Mouse (Mus musculus) cortical plate, adult 2 months (tissue): ENCODE results near the gene Sptb.

Experiments used
- CTCF ChIP-seq: fragments of 200-500 bp; IDR thresholded peaks from 2 replicates; pipeline ENCODE4 v1.5.1; 2011; ENCODE audit warnings: mild to moderate bottlenecking, control low read depth, low read length; ENCODE audit not compliant: insufficient read depth; ENCODE audit errors: extremely low read depth
- POLR2A ChIP-seq: fragments of 200-500 bp; IDR thresholded peaks from 2 replicates; pipeline ENCODE4 v1.6.1; 2011; ENCODE audit warnings: mild to moderate bottlenecking, low read length, control low read depth; ENCODE audit not compliant: insufficient read depth; ENCODE audit errors: extremely low read depth

GRCm38 (mm10) chr12:76727955-76728354 lies 17.6 kb upstream of the Sptb start:
- TF ChIP-seq CTCF (no peak), POLR2A (no peak)
